Mouse (Mus musculus) urinary bladder, adult 18-20 months (tissue): Measurements from ENCODE around the gene Zbtb11.
A peak's percentile ranks its signal among the peaks of the same experiment; 100 is the strongest.

Experiments used
- DNase-seq, 2 experiments: peaks; one replicate each; pipeline ENCODE4 v3.0.0; 2022; ENCODE audit warnings: low spot score in 2 of 2, mixed read lengths in 2 of 2

Zbtb11 gene

DNA sequence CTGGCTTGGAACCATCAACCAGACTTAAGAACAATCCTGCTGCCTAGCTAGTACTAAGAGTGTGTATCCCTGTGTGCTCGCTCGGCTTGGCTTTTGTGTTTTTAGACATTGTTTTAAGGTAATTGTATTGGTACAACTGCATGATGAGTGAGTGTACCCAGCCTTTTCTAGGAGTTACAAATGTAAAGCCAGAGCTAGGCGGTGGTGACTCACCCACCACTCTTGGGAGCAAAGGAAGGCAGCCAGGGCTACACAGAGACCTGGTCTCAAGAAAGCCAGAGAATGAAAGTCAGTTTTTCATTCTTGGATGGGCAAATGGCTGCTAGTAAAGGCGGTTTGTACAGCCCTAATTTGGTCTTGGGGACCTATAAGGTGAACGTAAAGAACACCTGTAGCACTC, 3.3 kb upstream of the Zbtb11 start:
- no peak for DNase-seq

DNA sequence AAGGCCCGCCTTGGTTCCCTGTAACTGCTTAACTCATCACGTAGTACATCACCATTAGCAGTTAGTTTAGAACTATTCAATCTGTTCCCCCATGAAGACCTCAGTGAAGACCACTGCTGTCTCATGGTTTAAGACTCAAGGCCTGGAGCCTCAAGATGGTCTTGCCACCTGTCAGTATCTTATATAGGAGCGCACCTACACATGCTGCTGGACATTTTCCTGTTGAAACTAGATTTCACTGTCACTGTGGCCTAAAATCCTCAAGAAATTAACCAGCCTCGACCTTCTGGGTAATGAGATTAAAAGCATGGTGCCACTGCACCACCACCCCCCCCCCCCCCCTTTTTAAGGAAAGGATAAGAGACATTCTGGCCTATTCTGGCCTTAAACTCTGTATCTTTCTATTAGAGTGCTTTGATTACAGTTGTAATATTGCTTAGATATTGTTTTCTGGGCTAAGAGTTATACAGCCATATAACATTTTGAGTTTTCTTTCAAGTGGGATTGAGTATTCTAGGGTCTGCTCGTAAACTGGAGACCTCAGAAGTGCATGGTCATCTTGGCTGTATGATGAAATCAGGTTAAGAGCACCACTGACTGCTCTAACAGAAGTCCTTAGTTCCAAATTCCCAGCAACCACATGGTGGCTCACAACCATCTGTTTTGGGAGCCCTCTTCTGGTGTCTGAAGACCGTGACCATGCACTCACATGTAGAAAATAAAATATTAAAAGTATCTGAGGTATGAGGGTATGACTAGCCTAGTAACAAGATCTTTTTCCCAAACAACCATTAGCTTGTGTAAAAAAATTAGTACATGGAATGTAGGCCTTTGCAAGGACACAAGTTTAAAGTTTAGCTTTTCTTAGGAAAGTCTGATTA, 1.7 kb upstream of the Zbtb11 start:
- DNase-seq, result no peak

DNA sequence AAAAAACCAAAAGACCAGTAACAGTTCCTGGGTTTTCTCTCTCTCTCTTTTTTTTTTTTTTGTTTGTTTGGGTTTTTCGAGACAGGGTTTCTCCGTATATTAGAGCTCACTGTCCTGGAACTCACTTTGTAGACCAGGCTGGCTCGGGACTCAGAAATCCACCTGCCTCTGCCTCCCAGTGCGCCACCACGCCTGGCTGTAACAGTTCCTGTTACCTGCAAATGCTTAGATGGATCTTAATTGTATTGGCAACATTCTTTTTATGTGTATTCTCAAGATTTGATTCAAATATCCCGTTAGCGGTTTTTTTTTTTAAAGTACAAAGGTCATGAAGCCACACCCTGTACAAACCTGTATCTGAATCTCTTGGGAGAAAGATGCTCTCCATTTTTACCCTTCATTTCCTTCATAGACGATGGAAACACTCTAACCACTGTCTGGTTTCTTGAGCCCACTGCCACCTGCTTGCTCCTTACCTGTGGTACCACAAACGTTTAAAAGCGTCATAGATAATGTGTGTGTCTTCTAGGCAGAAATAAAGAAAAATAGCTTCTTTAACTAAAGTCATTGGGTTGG, 969 bp upstream of the Zbtb11 start:
- no peak for DNase-seq

DNA sequence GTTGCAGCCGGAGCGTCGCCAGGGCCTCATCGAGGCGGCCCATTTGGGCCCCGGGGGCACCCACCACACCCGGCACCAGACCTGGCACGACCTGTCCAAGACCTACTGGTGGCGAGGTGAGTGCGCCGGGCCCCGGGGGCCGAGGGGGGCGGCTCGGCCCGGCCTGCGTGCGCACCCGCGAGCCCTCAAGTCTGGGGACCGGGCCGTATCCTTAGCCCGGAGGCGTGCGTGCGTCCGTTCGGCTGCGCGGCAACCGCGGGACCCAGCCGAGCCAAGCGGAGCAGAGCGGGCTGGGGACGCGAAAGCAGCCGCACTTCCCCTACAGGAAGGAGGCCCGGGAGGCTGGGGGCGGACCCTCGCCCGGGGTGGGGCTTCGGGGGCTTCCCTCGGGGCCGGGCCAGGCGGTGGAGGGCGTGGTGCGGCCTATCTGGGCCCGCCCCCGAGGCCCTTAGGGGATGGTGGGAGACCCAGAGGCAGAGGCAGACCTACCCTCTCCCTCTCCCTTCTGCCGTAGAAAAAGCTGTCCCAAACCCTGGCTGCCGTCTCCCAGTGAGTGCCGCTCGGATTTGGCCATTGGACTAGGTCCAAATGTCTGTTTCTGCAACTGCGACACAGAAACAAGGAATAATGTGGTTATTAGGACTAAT, 696 bp downstream of the Zbtb11 start:
- peak; percentile 85 to 91 for DNase-seq

DNA sequence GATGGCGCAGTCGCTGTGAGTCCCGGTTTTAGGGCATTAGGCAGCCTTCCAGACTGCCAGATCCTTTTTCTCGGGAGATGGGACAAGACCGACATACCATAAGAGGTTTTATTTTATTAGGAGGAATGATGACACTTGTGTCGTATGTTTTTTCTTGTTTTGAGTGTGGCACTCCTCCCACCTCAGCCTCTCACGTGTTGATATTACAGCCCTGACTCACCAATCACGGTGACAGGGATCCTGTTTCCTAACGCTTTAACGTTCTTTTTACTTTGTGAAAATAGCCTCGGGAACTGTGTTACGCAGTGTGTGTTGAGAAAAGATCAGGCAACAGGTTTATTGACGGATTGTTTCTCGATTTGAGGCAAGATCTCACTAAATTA, 1.2 kb downstream of the Zbtb11 start:
- DNase-seq, result peak; percentile 30 to 52

DNA sequence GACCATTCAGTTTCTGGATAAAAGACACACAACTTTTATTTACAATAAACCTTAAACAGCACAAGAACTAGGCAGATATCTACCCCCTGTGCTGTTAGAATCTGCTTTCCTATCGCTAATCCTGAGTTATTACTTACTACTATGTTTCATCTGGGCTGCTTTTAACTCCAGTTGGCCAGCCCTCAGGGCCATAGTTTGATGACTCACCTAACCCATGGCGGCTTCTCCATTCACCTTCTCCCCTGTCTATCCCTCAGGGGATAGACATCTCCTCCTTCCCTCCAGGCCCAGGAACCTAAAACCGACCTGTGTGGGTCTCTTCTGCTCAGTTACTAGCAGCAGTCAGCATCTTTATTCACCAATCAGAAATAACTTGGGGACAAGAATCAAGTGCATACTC, 12.3 kb downstream of the Zbtb11 start:
- no peak for DNase-seq

DNA sequence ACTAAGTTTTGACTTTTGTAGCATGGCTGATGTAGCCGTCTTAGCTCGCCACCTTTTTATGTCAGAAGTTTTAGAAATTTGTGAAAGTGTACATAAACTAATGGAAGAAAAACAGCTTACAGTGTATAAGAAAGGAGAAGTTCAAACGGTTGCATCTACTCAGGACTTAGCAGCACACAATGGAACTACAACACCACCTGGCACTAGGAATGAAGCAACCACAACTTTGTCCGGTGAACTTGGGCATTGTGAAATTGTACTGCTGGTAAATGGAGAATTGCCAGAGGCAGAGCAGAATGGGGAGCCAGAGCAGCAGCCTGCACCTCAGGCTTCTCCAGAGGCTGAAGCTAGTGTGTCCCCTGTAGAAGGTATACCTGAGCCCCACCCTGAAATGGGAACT, 16.6 kb downstream of the Zbtb11 start:
- no peak for DNase-seq

DNA sequence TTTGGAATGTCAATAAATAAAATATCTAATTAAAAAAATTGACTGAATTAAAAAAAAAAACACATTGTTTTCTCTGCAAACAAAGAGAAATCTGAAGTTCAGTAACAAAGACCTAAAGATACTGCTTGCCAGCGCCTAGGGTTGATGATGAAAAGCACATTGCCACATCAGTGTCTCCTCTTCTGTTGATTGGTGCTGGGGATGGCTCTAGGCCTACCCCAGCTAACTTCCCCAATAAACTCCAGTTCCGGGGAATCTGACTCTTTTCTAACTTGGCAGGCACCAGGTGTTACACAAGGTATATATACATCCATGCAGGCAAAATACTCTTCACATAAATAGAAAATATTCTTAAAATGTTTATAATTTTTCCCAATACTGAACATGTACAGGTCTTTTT, 20.6 kb downstream of the Zbtb11 start:
- DNase-seq, result no peak

DNA sequence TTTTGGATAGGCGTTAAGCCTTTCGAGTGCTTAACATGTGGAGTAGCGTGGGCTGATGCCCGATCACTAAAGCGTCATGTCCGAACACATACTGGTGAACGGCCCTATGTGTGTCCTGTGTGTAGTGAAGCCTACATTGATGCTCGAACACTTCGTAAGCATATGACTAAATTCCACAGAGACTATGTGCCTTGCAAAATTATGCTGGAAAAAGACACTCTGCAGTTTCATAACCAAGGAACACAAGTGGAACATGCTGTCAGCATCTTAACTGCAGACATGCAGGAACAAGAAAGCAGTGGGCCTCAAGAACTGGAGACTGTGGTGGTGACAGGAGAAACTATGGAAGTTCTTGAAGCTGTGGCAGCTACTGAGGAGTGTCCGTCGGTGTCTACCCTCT, 33.1 kb downstream of the Zbtb11 start:
- no peak for DNase-seq

DNA sequence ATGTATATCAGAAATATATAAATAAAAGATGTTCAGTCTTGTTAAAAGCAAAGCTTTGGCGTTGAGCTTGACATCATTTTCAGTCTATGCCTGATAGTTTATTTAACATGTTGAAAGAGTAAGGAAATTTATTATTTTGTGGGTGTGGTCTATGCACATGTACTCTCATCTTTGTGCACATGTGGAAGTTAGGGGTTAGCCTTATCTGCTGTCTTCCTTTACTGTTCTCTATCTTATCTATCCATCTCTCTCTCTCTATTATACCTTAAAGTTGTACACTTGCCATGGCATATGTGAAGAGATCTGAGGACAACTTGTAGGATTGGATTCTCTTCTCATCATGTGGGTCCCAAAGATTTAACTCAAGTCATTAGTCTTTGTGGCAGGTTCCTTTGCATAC, 35.2 kb downstream of the Zbtb11 start:
- no peak for DNase-seq

DNA sequence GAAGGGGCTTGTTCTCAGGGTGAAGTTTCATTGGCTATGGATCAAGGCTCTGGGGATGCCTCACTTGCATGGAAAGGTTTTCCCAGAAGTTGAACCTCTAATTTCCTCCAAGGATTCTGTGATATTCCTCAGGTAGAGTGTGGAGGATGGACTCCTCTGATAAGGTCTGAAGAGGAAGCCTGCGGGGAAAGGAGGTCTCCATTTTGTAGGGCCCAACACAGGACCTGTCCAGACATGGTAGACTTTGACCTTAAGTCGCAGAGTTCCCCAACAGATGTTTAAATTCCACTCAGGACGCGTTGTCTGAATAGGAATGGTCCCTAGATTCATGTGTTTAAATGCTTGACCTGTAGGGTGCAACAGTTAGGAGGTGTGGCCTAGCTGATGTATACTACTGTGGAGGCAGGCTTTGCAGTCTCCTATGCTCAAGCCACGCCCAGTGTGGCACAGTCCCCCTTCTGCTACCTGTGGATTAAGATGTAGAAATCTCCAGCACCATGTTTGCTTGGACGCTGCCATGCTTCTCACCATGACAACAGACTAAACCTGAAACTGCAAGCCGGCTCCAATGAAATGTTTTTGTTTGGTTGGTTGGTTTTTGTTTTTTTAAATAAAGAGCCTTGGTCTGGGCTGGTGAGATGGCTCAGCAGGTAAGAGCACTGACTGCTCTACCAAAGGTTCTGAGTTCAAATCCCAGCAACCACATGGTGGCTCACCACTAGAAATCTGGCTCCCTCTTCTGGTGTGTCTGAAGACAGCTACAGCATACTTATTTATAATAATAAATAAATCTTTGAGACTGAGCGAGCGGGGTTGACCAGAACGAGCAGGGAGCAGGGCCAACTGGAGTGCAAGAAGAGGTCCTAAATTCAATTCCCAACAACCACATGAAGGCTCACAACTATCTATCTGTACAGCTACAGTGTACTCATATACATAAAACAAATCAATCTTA, 39.4 kb downstream of the Zbtb11 start:
- no peak for DNase-seq

DNA sequence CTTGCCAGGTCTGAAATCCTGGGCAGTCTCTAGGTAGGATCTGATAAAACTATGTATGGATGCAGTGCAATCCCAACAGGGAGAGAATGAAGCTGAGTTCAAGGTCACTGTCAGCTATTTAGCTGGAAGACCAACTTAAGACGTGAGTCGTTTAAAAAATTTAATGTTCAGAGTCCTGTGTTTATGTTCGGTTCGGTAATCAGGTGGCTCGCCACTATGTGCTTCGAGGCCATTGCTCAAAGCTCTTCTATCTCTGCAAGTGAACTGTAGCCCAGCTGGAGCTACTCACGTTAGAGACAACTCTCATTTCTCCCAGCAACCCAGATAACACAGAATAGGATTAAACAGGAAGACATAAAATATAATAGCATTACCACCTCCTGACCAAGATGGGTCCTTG, 40.4 kb downstream of the Zbtb11 start:
- no peak for DNase-seq

DNA sequence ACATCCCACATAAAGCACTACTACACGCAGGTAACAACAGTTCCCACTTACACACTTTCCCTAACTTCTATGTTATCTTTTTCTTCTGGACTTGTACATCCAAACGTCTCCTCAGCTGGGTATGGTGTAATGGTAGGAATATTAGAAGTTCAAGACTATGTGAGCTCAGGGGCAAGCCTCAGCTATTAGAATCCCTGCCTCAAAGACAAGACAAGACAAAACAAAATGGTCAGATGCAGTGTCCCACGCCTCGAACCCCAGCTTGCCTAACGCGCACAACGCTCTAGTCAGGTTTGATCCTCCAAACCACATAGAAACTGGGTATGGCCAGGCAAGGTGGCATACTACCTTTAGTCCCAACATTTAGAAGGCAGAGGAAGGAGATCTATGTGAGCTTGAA, 46.0 kb downstream of the Zbtb11 start:
- no peak for DNase-seq

DNA sequence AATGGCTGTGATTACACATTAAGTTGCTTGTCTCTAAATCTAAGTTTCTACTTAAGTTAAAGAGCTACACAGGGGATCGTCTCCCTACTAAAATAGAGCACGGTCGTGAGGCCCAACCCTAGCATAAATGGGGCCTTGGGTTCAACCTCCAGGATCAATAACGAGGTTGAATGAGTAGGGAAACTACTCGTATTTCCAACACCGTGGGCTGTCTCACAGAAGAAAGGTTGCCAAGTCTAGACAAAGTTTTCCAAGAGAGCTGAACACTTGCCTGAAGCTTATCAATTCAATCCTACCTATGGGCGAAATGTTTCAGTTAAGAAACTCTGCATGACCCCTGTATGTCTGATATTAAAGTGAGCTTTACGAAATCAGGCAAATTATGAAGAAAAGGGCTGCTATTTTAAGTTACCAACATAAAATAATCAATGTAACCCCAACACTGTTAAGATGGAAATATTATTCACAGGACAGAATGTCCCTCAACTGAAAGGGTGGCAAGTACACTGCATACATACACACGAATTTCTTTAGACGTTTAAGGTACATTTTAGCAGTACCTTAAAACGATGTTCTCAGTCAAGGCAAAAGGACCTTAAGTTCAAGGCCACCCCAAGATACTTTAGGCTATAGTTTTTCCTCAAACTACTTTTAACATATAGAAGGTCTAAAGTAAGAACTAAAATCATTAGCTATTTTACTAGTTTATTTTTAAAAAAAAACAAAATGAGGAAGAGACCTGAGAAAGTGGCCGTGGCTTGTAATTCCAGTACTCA, 54.4 kb downstream of the Zbtb11 start:
- no peak for DNase-seq

DNA sequence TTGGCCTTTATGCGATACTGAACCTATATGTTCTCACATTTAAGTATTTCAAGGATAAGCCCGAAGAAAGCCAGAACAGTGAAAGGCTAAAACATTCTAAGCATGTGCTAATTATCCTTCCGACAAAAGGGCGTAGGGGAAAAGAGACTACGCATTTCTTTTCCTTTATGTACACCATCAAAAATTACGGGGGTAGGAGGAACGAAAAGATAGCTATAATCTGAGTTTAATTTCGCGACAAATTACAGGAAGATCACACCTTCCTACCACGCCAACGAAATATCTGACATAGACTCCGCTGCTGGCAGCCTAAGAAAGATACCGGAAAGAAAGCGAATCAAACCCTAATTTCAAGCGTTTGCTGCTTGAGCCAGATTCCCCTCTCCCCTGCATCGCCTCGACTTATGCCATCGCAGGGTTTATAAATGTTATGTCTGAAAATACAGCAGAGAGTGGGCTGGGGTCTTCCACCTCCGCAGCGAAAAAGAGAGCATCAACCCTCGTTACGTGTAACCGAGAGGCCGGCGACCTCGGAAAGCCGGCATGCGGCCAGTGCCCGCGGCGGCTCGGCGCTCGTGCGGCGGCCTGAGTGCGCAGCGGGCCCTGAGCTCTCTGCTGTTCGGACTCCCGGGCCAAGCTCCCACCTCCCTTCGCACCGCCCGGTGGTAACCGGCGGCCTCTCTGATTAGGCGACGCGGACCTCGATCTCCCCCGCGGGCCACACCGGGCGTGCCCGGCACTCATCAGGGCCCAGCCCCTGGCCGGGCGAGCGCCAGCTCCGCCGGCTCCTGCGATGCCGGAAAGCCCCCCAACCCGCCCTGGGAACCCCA, 55.3 kb downstream of the Zbtb11 start:
- DNase-seq, result no peak

DNA sequence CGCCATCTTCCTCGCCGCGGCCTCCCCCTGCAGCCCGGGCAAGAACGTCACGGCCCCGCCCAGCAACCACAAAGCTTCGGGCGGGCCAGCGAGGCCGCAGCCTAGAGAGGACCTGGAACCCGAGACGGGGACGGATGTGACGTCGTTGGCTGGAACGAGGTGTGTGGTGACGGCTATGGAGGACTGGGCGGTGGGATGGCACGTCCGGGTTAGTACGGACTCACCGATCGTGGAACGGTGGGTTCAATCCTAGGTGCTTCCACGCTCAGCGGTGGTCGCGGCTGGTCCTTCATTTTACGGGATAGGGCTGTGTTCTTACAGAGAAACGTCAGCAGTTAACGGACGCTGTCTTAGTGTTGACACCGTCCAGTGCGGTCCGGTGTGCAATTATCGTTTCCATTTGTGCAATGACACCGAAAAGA, 56.0 kb downstream of the Zbtb11 start, which contains the start of gene Pcnp:
TSS of gene Pcnp (minus strand) at position 79 of the 422 bp plus-strand sequence.
- DNase-seq, result peak; percentile 97

DNA sequence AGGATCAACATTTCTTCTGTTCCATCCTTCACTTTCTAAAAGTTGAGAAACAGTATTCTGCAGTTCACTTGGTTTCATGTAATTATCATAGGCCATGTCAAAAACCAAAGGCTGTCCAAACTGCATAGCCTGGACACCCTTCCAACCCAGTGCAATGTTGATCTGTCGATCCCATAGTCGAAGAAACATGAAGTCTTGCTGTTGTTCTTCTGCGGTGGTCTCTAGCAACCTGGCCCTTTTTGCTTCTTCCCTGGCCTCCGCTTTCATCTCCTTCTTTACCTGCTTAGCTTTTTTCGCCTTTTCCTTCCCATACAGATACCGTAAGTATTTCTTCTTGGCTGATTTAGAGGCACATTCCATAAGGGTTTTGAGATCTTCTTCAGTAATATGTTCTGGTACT, 60.9 kb downstream of the Zbtb11 start:
- no peak for DNase-seq

DNA sequence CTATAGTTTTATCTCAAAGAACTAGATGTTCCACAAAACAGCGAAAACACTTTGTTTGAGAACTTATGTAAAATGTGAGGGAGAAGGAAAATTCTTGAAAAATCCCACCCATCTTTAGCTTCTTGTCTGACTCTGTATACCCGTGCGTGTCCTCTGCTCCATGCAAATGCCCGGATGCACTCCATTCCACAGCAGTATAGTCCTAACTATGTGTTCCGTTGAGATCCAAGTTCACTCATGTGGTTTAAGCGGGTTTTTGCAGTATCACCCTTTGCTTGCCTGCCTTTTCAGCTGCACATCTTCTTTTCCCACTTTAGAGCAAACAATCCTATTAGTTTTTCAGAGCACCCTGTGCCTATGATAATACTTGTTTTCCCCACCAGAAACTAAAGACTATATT, 62.8 kb downstream of the Zbtb11 start:
- no peak for DNase-seq

DNA sequence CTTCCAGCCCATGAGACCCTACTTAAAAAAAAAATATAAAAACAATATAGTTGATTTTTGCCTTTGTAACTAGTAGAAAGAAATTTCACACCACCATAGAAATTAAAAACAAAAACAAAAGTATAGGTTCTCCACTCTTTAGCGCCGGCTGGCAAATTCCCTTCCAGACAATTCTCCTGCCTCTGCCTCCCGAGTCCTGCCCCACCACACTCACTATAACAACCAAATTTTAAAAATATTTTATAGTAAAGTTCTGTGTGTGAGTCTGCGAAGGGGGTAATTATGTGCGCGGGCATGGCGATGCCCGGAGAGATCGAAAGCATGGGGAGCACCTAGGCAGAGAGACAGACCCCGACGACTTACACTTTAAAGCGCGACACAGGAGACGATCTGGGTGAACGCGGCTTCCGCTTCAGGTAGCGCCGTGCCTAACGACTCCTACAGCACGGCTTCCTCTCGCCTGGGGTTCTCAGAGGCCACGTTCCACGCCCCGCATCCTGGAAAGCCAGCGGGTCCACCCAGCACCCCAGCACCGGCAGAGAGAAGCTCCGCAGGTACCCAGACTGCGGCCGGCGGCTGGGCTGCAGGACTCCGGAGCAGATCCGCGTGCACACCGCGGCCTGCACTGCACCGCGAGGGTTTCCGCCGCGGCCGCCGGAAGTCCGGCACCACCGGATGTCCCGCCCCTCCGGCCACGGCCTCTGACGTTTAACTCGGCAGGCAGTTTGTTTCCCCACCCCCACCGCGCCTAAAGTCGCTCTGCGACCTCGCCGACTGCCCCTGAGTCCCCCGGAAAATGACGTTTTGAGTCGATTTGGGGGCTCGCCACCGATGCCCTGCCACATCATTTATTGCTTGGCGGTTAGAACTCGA, 63.7 kb downstream of the Zbtb11 start, which contains the start of gene Trmt10c:
TSS of gene Trmt10c (minus strand) at position 682 of the 873 bp plus-strand sequence.
- peak; percentile 84 to 88 for DNase-seq
